Mouse (Mus musculus): ENCODE data around the gene Med25. TPM values are rescaled to one million over a fixed set of nuclear protein-coding genes. Genes with fewer than 3 reads are reported as not detected.

Med25 gene
- polyA plus RNA-seq, 1 experiment from 2014 or later: 59.5 TPM

DNA sequence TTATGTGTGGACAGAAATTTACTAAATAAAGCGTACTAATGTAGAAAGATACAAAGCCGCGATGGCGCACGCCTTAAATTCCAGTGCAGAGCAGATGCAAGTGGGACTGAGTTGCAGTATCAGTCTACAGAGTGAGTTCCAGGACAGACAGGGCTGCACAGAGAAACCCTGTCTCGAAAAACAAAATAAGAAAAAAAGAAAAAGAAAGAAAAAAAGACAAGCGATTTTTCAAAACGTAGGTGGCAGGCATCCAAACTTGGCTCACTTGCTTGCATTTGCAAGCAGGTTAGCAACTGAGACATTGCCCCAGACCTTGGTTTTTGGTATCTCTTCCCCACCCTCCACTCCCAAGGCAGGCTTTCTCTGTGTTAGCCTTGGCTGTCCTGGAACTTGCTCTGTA, 685 bp upstream of the Med25 start:
- Histone ChIP-seq H3K9ac (ENCODE audit: low read length) (peak overlapping the region; percentile 27), H3K36me3 (ENCODE audit: control insufficient read depth, insufficient read depth, low read length) (peaks cover 26% of the 10 kb centered on the region), H3K27me3 (ENCODE audit: control insufficient read depth, insufficient read depth, low read length) (no peaks in the 10 kb centered on the region), H3K27ac (replicated peaks in 1 of 2; ENCODE audit: control insufficient read depth in 1 of 2, insufficient read depth in 1 of 2, low read depth in 2 of 2, low read length in 2 of 2) (peak overlapping the region; percentile 69 to 87), H3K4me3 (ENCODE audit: control insufficient read depth in 1 of 2, insufficient read depth in 1 of 2, low read depth in 1 of 2, low read length in 2 of 2) (peak overlapping the region in 1 of 2 experiments; percentile 64; a peak in 1 of 4 replicates), H3K9me3 (ENCODE audit: control insufficient read depth, low read length) (no peaks in the 10 kb centered on the region), H3K4me2 (ENCODE audit: low read length) (peak overlapping the region; percentile 89), H3K4me1 (ENCODE audit: control insufficient read depth in 2 of 2, insufficient read depth in 2 of 2, low read length in 2 of 2) (peaks cover 26 to 47% of the 10 kb centered on the region in 2 experiments)
- no peak for ATAC-seq (ENCODE audit: insufficient number of reproducible peaks, insufficient read depth, low FRiP score, low read depth)
- WGBS: 24% methylated on average over 8 of the region's 8 CpGs

DNA sequence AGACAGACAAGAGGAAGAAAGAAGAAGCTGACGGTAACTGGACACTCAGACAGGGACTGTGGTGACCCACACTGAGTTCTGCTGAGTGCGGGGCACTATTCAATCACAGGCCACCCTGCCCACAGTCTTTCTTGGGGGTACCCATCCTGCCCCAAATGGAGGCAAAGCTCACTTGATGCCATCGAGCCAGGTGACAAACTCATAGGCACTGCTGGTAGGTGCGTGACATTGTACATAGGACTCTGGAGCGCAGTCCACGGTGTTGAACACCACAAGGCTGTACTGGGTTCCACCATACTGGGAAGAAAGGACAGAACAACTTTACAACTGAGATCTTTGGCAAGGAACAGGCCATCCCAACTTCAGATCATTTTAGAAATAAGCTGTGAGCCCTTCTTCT, 901 bp downstream of the Med25 start:
- peak overlapping the region in 1 of 2 experiments; percentile 93; a peak in 3 of 4 replicates for H3K27ac ChIP-seq (replicated peaks in 1 of 2; ENCODE audit: control insufficient read depth in 1 of 2, insufficient read depth in 1 of 2, low read depth in 2 of 2, low read length in 2 of 2)
- peak overlapping the region; percentile 89 for H3K4me2 ChIP-seq (ENCODE audit: low read length)
- H3K9ac ChIP-seq (ENCODE audit: low read length): peak overlapping the region; percentile 85
- no peaks in the 10 kb centered on the region for H3K9me3 ChIP-seq (ENCODE audit: control insufficient read depth, low read length)
- WGBS: 21% methylated on average over 6 of the region's 6 CpGs
- H3K36me3 ChIP-seq (ENCODE audit: control insufficient read depth, insufficient read depth, low read length): peaks cover 31% of the 10 kb centered on the region
- peak overlapping the region; percentile 64 to 75 for H3K4me3 ChIP-seq (ENCODE audit: control insufficient read depth in 1 of 2, insufficient read depth in 1 of 2, low read depth in 1 of 2, low read length in 2 of 2)
- peaks cover 27 to 50% of the 10 kb centered on the region in 2 experiments for H3K4me1 ChIP-seq (ENCODE audit: control insufficient read depth in 2 of 2, insufficient read depth in 2 of 2, low read length in 2 of 2)
- no peak for ATAC-seq (ENCODE audit: insufficient number of reproducible peaks, insufficient read depth, low FRiP score, low read depth)
- H3K27me3 ChIP-seq (ENCODE audit: control insufficient read depth, insufficient read depth, low read length): no peaks in the 10 kb centered on the region

DNA sequence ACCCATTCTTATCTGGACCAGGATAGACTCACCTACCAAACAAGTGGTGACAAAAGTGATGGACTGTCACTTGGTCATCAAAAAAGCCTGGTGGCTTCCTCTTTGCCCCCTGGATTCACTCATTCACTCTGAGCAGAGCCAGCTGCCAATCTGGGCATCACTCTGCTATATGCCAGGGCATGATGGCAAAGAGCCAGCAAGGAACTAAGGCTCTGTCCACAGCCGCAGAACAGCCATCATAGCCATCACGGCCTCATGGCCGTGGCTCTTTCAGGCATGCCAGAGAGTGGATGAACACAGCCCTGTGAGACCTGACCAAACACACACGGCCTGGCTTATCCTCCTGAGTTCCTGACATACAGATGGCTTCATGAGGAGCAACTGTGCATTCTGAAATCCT, 1.8 kb downstream of the Med25 start:
- H3K4me2 ChIP-seq (ENCODE audit: low read length): peak overlapping the region; percentile 89
- H3K36me3 ChIP-seq (ENCODE audit: control insufficient read depth, insufficient read depth, low read length): peaks cover 40% of the 10 kb centered on the region
- H3K4me3 ChIP-seq (ENCODE audit: control insufficient read depth in 1 of 2, insufficient read depth in 1 of 2, low read depth in 1 of 2, low read length in 2 of 2): peak overlapping the region in 1 of 2 experiments; percentile 64; a peak in 2 of 4 replicates
- no peak for ATAC-seq (ENCODE audit: insufficient number of reproducible peaks, insufficient read depth, low FRiP score, low read depth)
- no peaks in the 10 kb centered on the region for H3K27me3 ChIP-seq (ENCODE audit: control insufficient read depth, insufficient read depth, low read length)
- H3K9ac ChIP-seq (ENCODE audit: low read length): peak overlapping the region; percentile 85
- no peaks in the 10 kb centered on the region for H3K9me3 ChIP-seq (ENCODE audit: control insufficient read depth, low read length)
- peaks cover 22 to 48% of the 10 kb centered on the region in 2 experiments for H3K4me1 ChIP-seq (ENCODE audit: control insufficient read depth in 2 of 2, insufficient read depth in 2 of 2, low read length in 2 of 2)
- H3K27ac ChIP-seq (replicated peaks in 1 of 2; ENCODE audit: control insufficient read depth in 1 of 2, insufficient read depth in 1 of 2, low read depth in 2 of 2, low read length in 2 of 2): no peak overlapping the region
- WGBS: 79% methylated on average over 4 of the region's 4 CpGs

DNA sequence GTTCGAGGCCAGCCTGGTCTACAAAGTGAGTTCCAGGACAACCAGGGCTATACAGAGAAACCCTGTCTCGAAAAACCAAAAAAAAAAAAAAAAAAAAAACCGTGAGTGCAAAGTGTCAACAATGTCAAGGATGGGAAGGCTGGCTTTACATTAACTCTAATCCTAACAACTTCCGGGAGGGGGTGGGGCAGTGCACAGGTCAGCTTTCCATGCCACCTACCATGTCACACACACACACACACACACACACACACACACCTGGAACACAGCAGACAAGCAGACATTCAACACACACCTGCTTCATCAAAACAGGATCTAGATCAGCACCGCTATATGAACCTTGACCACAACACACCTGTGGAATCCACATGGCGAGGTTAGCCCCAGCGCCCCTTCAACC, 2.3 kb downstream of the Med25 start:
- H3K4me3 ChIP-seq (ENCODE audit: control insufficient read depth in 1 of 2, insufficient read depth in 1 of 2, low read depth in 1 of 2, low read length in 2 of 2): no peak overlapping the region
- no peak for ATAC-seq (ENCODE audit: insufficient number of reproducible peaks, insufficient read depth, low FRiP score, low read depth)
- no peaks in the 10 kb centered on the region for H3K9me3 ChIP-seq (ENCODE audit: control insufficient read depth, low read length)
- H3K27ac ChIP-seq (replicated peaks in 1 of 2; ENCODE audit: control insufficient read depth in 1 of 2, insufficient read depth in 1 of 2, low read depth in 2 of 2, low read length in 2 of 2): no peak overlapping the region
- peaks cover 22 to 43% of the 10 kb centered on the region in 2 experiments for H3K4me1 ChIP-seq (ENCODE audit: control insufficient read depth in 2 of 2, insufficient read depth in 2 of 2, low read length in 2 of 2)
- peaks cover 46% of the 10 kb centered on the region for H3K36me3 ChIP-seq (ENCODE audit: control insufficient read depth, insufficient read depth, low read length)
- H3K27me3 ChIP-seq (ENCODE audit: control insufficient read depth, insufficient read depth, low read length): no peaks in the 10 kb centered on the region
- H3K9ac ChIP-seq (ENCODE audit: low read length): no peak overlapping the region
- 87% methylated on average over 6 of the region's 7 CpGs for WGBS
- no peak overlapping the region for H3K4me2 ChIP-seq (ENCODE audit: low read length)

DNA sequence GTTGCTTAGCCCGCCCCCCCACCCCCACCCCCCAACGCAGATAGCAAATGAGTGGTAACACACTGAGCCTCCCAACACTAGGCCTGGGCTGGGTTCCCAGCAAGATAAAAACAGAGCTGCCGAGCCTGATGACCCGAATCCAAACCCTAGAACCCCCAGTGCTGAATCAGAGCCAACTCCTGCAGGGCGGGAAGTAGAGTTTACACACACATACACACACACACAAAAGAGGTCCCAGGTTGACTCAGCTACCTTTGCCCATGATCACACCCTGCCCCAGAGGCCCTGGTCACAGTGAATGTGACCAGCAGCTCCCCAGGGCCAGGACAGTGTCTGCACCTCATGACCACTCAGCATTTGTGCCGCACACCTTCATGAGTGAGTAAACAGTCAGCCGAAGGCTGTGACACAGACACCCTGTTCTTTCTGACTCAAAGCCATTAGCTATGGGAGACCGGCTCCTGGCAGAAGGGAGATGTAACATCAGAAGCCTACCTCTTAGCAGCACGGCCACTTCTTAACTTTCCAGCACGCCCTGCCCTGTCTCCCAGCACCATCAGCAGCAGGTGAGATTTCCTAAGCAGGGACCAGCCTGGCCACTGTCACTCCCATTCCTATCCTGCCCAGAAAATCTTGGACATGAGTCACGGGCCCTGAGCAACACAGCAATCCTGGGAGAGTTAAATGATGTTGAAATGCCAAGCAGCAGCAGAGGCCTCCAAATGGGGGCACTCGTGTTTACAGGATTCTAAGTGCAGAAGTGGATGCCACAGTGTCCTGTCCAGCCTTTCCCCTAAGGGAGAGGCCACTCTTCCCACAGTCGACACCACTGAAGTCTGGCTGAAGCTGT, 4.0 kb downstream of the Med25 start:
- WGBS: 65% methylated on average over 13 of the region's 13 CpGs
- ATAC-seq (ENCODE audit: insufficient number of reproducible peaks, insufficient read depth, low FRiP score, low read depth): peak; percentile 28; the same call in 1 of the 2 replicates
- Histone ChIP-seq H3K4me3 (ENCODE audit: control insufficient read depth in 1 of 2, insufficient read depth in 1 of 2, low read depth in 1 of 2, low read length in 2 of 2) (no peak overlapping the region), H3K36me3 (ENCODE audit: control insufficient read depth, insufficient read depth, low read length) (peaks cover 61% of the 10 kb centered on the region), H3K27me3 (ENCODE audit: control insufficient read depth, insufficient read depth, low read length) (no peaks in the 10 kb centered on the region), H3K9me3 (ENCODE audit: control insufficient read depth, low read length) (no peaks in the 10 kb centered on the region), H3K4me1 (ENCODE audit: control insufficient read depth in 2 of 2, insufficient read depth in 2 of 2, low read length in 2 of 2) (peaks cover 22 to 39% of the 10 kb centered on the region in 2 experiments), H3K4me2 (ENCODE audit: low read length) (no peak overlapping the region), H3K9ac (ENCODE audit: low read length) (peak overlapping the region; percentile 47), H3K27ac (replicated peaks in 1 of 2; ENCODE audit: control insufficient read depth in 1 of 2, insufficient read depth in 1 of 2, low read depth in 2 of 2, low read length in 2 of 2) (peak overlapping the region; percentile 46 to 75)

DNA sequence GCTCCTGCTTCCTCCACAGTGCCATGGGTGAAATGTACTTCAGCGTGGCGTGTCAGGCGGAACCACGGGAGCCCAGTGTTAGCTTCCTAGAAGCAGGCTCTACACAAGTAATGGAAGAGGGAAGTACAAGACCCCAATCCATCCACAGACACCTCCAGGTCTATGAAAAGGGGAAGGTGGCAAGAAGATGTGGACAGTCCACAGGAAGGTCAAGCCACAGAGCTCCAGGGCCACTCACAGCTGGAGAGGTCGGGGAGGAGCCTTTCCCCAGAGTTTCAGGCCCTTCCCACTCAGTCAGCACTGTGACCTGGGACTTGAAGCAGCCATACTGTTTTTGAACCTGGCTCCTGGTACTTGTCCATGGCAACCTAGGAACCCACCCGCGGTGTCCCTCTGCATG, 5.5 kb downstream of the Med25 start:
- Histone ChIP-seq H3K9me3 (ENCODE audit: control insufficient read depth, low read length) (no peaks in the 10 kb centered on the region), H3K4me3 (ENCODE audit: control insufficient read depth in 1 of 2, insufficient read depth in 1 of 2, low read depth in 1 of 2, low read length in 2 of 2) (no peak overlapping the region), H3K27ac (replicated peaks in 1 of 2; ENCODE audit: control insufficient read depth in 1 of 2, insufficient read depth in 1 of 2, low read depth in 2 of 2, low read length in 2 of 2) (no peak overlapping the region), H3K9ac (ENCODE audit: low read length) (no peak overlapping the region), H3K36me3 (ENCODE audit: control insufficient read depth, insufficient read depth, low read length) (peaks cover 76% of the 10 kb centered on the region), H3K4me2 (ENCODE audit: low read length) (no peak overlapping the region), H3K4me1 (ENCODE audit: control insufficient read depth in 2 of 2, insufficient read depth in 2 of 2, low read length in 2 of 2) (peaks cover 20 to 37% of the 10 kb centered on the region in 2 experiments), H3K27me3 (ENCODE audit: control insufficient read depth, insufficient read depth, low read length) (no peaks in the 10 kb centered on the region)
- ATAC-seq (ENCODE audit: insufficient number of reproducible peaks, insufficient read depth, low FRiP score, low read depth): no peak
- 86% methylated on average over 7 of the region's 7 CpGs for WGBS

DNA sequence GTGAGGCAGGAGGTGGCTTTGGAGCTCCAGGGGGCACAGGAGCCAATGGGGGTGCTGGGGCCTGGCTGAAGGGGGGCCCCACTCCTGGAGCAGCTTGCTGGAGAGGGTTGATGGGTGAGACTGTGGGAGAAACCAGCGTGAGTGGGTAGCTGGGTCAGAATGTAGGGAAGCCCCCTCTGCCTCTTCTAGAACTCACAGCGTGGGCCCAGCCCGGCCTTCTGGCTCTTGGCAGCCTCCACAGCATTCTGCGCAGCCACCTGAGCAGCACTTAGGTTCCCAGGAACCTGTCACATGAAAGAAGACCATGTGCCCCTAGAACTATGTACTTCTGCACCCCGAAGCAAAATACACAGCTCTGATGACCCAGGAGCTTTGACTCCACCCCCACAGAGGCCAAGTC, 7.9 kb downstream of the Med25 start:
- Histone ChIP-seq H3K9me3 (ENCODE audit: control insufficient read depth, low read length) (no peaks in the 10 kb centered on the region), H3K36me3 (ENCODE audit: control insufficient read depth, insufficient read depth, low read length) (peaks cover 89% of the 10 kb centered on the region), H3K4me1 (ENCODE audit: control insufficient read depth in 2 of 2, insufficient read depth in 2 of 2, low read length in 2 of 2) (peaks cover 12 to 22% of the 10 kb centered on the region in 2 experiments), H3K9ac (ENCODE audit: low read length) (no peak overlapping the region), H3K27me3 (ENCODE audit: control insufficient read depth, insufficient read depth, low read length) (no peaks in the 10 kb centered on the region), H3K4me2 (ENCODE audit: low read length) (no peak overlapping the region), H3K27ac (replicated peaks in 1 of 2; ENCODE audit: control insufficient read depth in 1 of 2, insufficient read depth in 1 of 2, low read depth in 2 of 2, low read length in 2 of 2) (no peak overlapping the region), H3K4me3 (ENCODE audit: control insufficient read depth in 1 of 2, insufficient read depth in 1 of 2, low read depth in 1 of 2, low read length in 2 of 2) (no peak overlapping the region)
- 100% methylated on average over 5 of the region's 5 CpGs for WGBS
- no peak for ATAC-seq (ENCODE audit: insufficient number of reproducible peaks, insufficient read depth, low FRiP score, low read depth)

Data from heart, embryonic 14.5 days (tissue).